In genomic region chr8:84192555-84192954, GRCm38 (mm10) we compare ENCODE assay signal across 8 mouse cellular contexts. TPM values are rescaled to one million over a fixed set of nuclear protein-coding genes. Genes with fewer than 3 reads are reported as not detected.
DNase-seq lines count a peak whose midpoint lies in the region; ATAC-seq and TF ChIP-seq lines count a peak whose summit lies in the region.

No protein-coding gene starts in this region.

- TF ChIP-seq CTCF in gastrocnemius, adult 2 months (IDR thresholded peaks at IDR 0.05): no peak

- H3K4me3 ChIP-seq in brown adipose tissue, adult 24 weeks (ENCODE audit: insufficient read depth, low read depth, low read length): peak overlapping the region; percentile 65
- peak overlapping the region; percentile 73 for H3K4me3 ChIP-seq in gastrocnemius, adult 2 months
- H3K4me3 ChIP-seq in hindbrain, embryonic 14.5 days (replicated peaks; ENCODE audit: low read length): no peak overlapping the region; the same call in 1 of the 2 replicates
- H3K4me3 ChIP-seq in limb, embryonic 15.5 days: peak overlapping the region; percentile 27
- H3K4me3 ChIP-seq in midbrain, embryonic 15.5 days: peak overlapping the region; percentile 3; the same call in 1 of the 2 replicates

- 0 out of 2 replicates have a peak, but pooled peaks have one; percentile 12 for ATAC-seq in hindbrain, embryonic 14.5 days (ENCODE audit: low FRiP score)
- ATAC-seq in limb, embryonic 15.5 days (ENCODE audit: insufficient number of reproducible peaks, low FRiP score, low TSS enrichment, low read depth): peak; percentile 53
- peak; percentile 49; the same call in 1 of the 2 replicates for ATAC-seq in midbrain, embryonic 15.5 days (replicated peaks)

- peak; percentile 50 to 58 for DNase-seq in cerebellum, adult 18-20 months
- no peak for DNase-seq in cerebellum, adult 11-12 months
- peak; percentile 92 for DNase-seq in gastrocnemius, adult 2 months
- peak; percentile 64 for DNase-seq in hindbrain, embryonic 14.5 days (ENCODE audit: low spot score)
- peak; percentile 47 to 66 for DNase-seq in spleen, postnatal 14 days (ENCODE audit: low spot score in 2 of 2)

- H3K9me3 ChIP-seq in hindbrain, embryonic 14.5 days (ENCODE audit: control insufficient read depth, low read length): no peaks in the 10 kb centered on the region
- no peaks in the 10 kb centered on the region for H3K9me3 ChIP-seq in limb, embryonic 15.5 days
- H3K9me3 ChIP-seq in midbrain, embryonic 15.5 days: no peaks in the 10 kb centered on the region

- peak overlapping the region; percentile 34 for H3K4me2 ChIP-seq in hindbrain, embryonic 14.5 days (replicated peaks)
- H3K4me2 ChIP-seq in limb, embryonic 15.5 days: peak overlapping the region; percentile 49
- peak overlapping the region; percentile 30 for H3K4me2 ChIP-seq in midbrain, embryonic 15.5 days

- H3K9ac ChIP-seq in hindbrain, embryonic 14.5 days: no peak overlapping the region
- H3K9ac ChIP-seq in limb, embryonic 15.5 days: no peak overlapping the region
- H3K9ac ChIP-seq in midbrain, embryonic 15.5 days: peak overlapping the region; percentile 6; the same call in 1 of the 2 replicates

- WGBS in hindbrain, embryonic 14.5 days: 3% methylated on average over 33 of the region's 33 CpGs
- whole genome bisulfite sequencing in limb, embryonic 15.5 days: 3% methylated on average over 33 of the region's 33 CpGs
- 4% methylated on average over 33 of the region's 33 CpGs for WGBS in midbrain, embryonic 15.5 days

- H3K36me3 ChIP-seq in hindbrain, embryonic 14.5 days (replicated peaks; ENCODE audit: control insufficient read depth, insufficient read depth): no peaks in the 10 kb centered on the region
- H3K36me3 ChIP-seq in limb, embryonic 15.5 days: no peaks in the 10 kb centered on the region
- no peaks in the 10 kb centered on the region for H3K36me3 ChIP-seq in midbrain, embryonic 15.5 days (replicated peaks)

- peak overlapping the region; percentile 100 for H3K27ac ChIP-seq in brown adipose tissue, adult 24 weeks (replicated peaks; ENCODE audit: low read depth, low read length)
- H3K27ac ChIP-seq in gastrocnemius, adult 2 months: peak overlapping the region; percentile 90
- peak overlapping the region; percentile 22; the same call in 1 of the 2 replicates for H3K27ac ChIP-seq in hindbrain, embryonic 14.5 days
- H3K27ac ChIP-seq in limb, embryonic 15.5 days: peak overlapping the region; percentile 90
- no peak overlapping the region for H3K27ac ChIP-seq in midbrain, embryonic 15.5 days

- intact Hi-C loops in gastrocnemius, adult 2 months (cut with DNase I): no loop called here

- H3K27me3 ChIP-seq in hindbrain, embryonic 14.5 days (ENCODE audit: control insufficient read depth, insufficient read depth, low read length): no peaks in the 10 kb centered on the region
- no peaks in the 10 kb centered on the region for H3K27me3 ChIP-seq in limb, embryonic 15.5 days
- peaks cover 4% of the 10 kb centered on the region; the same call in 1 of the 2 replicates for H3K27me3 ChIP-seq in midbrain, embryonic 15.5 days (replicated peaks)

- H3K4me1 ChIP-seq in brown adipose tissue, adult 24 weeks (ENCODE audit: control insufficient read depth, insufficient read depth, insufficient read length, low read length): peaks cover 6% of the 10 kb centered on the region
- H3K4me1 ChIP-seq in hindbrain, embryonic 14.5 days (replicated peaks; ENCODE audit: control insufficient read depth, insufficient read depth, low read length): peaks cover 3% of the 10 kb centered on the region; the same call in 1 of the 2 replicates
- peaks cover 29% of the 10 kb centered on the region for H3K4me1 ChIP-seq in limb, embryonic 15.5 days
- H3K4me1 ChIP-seq in midbrain, embryonic 15.5 days: peaks cover 13% of the 10 kb centered on the region

RNA-seq across cellular contexts. Expression of gene Nanos3, which starts 7.5 kb away (rescaled TPM):
- polyA plus RNA-seq in brown adipose tissue, adult 24 weeks (2012; ENCODE audit: insufficient read depth, insufficient read length, missing spikeins): not detected in 2 replicates
- not detected for total RNA-seq in gastrocnemius, adult 2 months (2021)
- polyA plus RNA-seq in hindbrain, embryonic 14.5 days (2014; fragmentation: Nextera tagmentation; extraction: Ambion mirVana): 7.8 and 10.4 TPM in 2 replicates
- polyA plus RNA-seq in limb, embryonic 15.5 days (2015; fragmentation: Nextera tagmentation; extraction: Ambion mirVana): 1.8 and 3.0 TPM in 2 replicates
- polyA plus RNA-seq in midbrain, embryonic 15.5 days (2015; fragmentation: Nextera tagmentation; extraction: Ambion mirVana): 8.1 and 8.5 TPM in 2 replicates

RNA-seq across cellular contexts. Expression of gene Zswim4, which starts 44.3 kb away (rescaled TPM):
- 2.7 and 2.8 TPM in 2 replicates for polyA plus RNA-seq in brown adipose tissue, adult 24 weeks (2012; ENCODE audit: insufficient read depth, insufficient read length, missing spikeins)
- 1 to 10 TPM; 5.2 to 8.6 TPM for total RNA-seq in gastrocnemius, adult 2 months (2021)
- polyA plus RNA-seq in hindbrain, embryonic 14.5 days (2014; fragmentation: Nextera tagmentation; extraction: Ambion mirVana): 20.0 and 20.6 TPM in 2 replicates
- polyA plus RNA-seq in limb, embryonic 15.5 days (2015; fragmentation: Nextera tagmentation; extraction: Ambion mirVana): 13.5 and 15.1 TPM in 2 replicates
- 33.2 and 33.3 TPM in 2 replicates for polyA plus RNA-seq in midbrain, embryonic 15.5 days (2015; fragmentation: Nextera tagmentation; extraction: Ambion mirVana)

RNA-seq across cellular contexts. Expression of gene 4930432K21Rik, which starts 44.7 kb away (rescaled TPM):
- polyA plus RNA-seq in brown adipose tissue, adult 24 weeks (2012; ENCODE audit: insufficient read depth, insufficient read length, missing spikeins): 0.79 TPM in 1 of 2 replicates, not detected in the other
- under 1 TPM; 0.28 to 0.50 TPM for total RNA-seq in gastrocnemius, adult 2 months (2021)
- polyA plus RNA-seq in hindbrain, embryonic 14.5 days (2014; fragmentation: Nextera tagmentation; extraction: Ambion mirVana): 1.4 TPM in 2 replicates
- polyA plus RNA-seq in limb, embryonic 15.5 days (2015; fragmentation: Nextera tagmentation; extraction: Ambion mirVana): 1.1 and 1.3 TPM in 2 replicates
- polyA plus RNA-seq in midbrain, embryonic 15.5 days (2015; fragmentation: Nextera tagmentation; extraction: Ambion mirVana): 2.5 and 2.9 TPM in 2 replicates

RNA-seq across cellular contexts. Expression of gene Cc2d1a, which starts 44.8 kb away (rescaled TPM):
- 6.8 and 7.1 TPM in 2 replicates for polyA plus RNA-seq in brown adipose tissue, adult 24 weeks (2012; ENCODE audit: insufficient read depth, insufficient read length, missing spikeins)
- total RNA-seq in gastrocnemius, adult 2 months (2021): 10 to 100 TPM; 16.8 to 18.6 TPM
- polyA plus RNA-seq in hindbrain, embryonic 14.5 days (2014; fragmentation: Nextera tagmentation; extraction: Ambion mirVana): 30.4 and 33.3 TPM in 2 replicates
- 28.5 and 29.2 TPM in 2 replicates for polyA plus RNA-seq in limb, embryonic 15.5 days (2015; fragmentation: Nextera tagmentation; extraction: Ambion mirVana)
- polyA plus RNA-seq in midbrain, embryonic 15.5 days (2015; fragmentation: Nextera tagmentation; extraction: Ambion mirVana): 52.5 and 53.3 TPM in 2 replicates

RNA-seq across cellular contexts. Expression of gene D8Ertd738e, which starts 57.0 kb away (rescaled TPM):
- polyA plus RNA-seq in brown adipose tissue, adult 24 weeks (2012; ENCODE audit: insufficient read depth, insufficient read length, missing spikeins): 245 and 259 TPM in 2 replicates
- total RNA-seq in gastrocnemius, adult 2 months (2021): 100 to 1,000 TPM; 187 to 222 TPM
- 268 and 296 TPM in 2 replicates for polyA plus RNA-seq in hindbrain, embryonic 14.5 days (2014; fragmentation: Nextera tagmentation; extraction: Ambion mirVana)
- 309 and 325 TPM in 2 replicates for polyA plus RNA-seq in limb, embryonic 15.5 days (2015; fragmentation: Nextera tagmentation; extraction: Ambion mirVana)
- polyA plus RNA-seq in midbrain, embryonic 15.5 days (2015; fragmentation: Nextera tagmentation; extraction: Ambion mirVana): 225 and 244 TPM in 2 replicates
